Mouse (Mus musculus): ENCODE data around the gene Kmt2d. TPM values are rescaled to one million over a fixed set of nuclear protein-coding genes. Genes with fewer than 3 reads are reported as not detected.

The Kmt2d gene
- total RNA-seq, 4 experiments from 2014 or later: 61.7 to 114 (median 71.8) TPM

DNA sequence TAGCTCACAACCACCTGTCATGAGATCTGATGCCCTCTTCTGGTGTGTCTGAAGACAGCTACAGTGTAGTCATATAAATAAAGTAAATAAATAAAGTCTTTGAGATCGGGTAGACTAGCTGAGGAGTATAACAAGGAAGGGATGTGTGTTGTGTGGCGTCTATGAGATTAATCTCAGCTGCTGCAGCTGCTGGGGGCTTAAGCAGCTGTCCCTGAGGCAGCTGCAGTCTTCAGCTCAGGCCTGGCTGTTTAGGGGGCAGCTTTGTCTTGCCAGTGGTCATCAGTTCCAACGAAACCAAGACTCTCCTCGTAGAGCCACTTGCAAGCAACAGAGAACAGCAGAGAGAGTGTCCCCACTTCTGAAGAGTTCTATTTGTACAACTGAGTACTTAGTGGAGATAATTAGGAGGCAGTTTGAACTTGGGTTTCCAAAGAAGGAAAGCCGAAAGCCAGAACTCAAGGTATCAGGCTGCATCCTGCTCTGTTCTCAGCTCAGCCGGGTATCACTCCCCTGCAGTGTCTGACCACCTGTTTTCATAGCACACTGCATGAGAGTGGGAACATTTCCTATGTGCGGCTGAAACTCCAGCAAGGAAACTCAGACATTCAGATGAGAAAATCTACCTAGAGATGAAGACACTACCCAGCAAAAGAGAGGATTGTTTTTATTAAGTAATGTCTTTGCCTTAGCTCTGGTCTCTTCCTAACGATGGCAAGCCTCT lies 15.8 kb upstream of the Kmt2d start:
- DNase-seq: no peak

DNA sequence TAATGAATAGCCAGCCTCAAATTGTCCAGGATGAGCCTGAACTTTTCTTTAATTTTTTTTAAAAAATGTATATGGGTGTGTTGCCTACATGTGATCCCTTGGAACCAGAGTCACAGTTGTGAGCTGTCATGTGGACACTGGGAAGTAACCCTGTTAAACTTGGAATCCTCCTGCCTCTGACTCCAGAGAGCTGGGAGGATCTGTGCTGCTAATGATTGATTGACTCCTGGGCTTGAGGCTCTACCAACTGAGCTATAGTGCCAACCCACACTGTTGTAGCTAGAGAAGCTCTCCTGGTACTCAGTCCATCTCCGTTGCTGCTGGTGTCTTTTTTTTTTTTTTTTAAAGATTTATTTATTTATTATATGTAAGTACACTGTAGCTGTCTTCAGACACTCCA lies 13.1 kb upstream of the Kmt2d start:
- no peak for DNase-seq

DNA sequence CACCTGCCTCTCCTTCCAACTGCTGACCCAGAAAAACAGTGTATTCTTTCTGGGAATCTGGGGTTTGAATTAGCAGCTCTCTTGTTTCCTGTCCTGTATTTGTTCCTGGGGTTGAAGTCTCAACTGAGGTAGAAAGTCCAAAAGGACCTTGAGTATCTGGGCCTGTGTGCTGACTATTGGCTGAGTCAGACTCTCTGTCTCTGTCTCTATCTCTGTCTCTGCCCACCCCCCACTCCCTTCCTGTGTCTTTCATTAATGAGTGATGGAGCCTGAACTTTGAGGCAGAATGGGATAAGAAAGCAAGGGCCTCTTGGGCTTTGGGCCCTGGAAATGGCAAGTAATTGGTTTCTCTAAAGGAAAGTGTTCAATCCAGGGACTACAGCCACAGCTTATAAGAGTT lies 12.7 kb upstream of the Kmt2d start:
- no peak for DNase-seq

DNA sequence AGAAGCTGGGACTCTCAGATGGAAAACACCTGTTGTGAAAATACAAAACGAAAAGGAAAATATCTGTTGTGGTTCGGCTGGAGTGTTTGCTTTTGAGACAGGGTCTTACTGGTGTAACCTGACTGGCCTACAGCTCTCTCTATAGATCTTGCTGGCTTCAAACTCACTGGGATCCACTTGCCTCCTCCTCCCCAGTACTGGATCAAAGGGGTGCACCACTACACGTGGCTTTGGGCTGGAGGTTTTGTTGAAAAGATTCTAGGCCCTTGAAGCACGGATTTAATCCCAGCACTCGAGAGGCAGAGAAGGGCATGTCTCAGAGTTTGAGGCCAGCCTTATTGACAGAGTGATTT lies 10.6 kb upstream of the Kmt2d start:
- no peak for DNase-seq

DNA sequence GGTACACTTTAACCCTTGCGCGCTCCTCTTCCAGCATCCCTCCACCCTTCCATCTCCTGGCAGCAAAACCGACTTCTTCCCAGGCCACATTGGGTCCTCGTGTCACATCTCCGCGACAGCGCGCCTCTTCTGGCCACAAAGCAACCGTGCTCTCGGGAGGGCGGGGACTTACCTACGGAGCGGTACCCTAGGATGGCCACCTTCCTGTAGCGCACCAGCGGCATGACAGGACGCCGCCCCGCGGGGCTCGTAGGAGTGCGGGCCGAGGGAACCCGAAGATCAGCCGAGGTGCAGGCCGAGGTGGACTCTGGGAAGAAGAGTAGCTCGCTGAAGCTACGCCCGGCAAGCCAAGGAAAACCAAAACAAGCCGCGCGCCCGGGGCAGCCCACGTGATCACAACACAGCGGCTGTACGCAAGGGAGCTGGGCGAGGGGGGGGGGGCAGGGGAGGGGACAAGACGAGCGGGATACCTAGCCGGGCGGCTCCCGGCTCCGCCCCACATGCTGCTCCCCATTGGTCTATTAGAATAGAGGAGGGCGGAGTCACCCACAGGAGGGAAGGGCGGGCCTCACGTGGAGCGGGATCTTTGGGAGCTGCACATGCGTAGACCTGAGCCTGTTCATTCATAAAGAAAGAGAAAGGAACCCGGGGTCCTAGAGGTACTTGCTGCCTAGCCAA lies 10.1 kb upstream of the Kmt2d start:
- DNase-seq: peak; percentile 94

DNA sequence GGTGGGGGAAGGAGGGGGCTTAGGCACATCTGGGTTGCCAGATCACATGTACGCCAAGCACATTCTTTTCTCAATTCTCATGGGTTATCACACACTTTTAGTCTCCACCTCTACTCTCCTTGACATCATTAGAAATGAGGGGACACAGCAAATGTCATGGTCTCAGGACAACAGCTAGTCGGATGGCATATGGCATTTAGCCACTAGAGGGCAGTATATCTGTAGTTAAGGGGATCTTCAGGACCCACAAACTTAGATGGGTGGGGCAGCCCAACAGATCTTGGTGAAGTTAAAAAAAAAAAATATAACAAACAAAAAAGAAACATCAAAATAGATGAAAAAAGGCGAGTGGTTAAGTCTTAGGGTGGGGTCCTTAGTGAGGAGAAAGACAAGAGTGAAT lies 6.3 kb upstream of the Kmt2d start:
- no peak for DNase-seq

DNA sequence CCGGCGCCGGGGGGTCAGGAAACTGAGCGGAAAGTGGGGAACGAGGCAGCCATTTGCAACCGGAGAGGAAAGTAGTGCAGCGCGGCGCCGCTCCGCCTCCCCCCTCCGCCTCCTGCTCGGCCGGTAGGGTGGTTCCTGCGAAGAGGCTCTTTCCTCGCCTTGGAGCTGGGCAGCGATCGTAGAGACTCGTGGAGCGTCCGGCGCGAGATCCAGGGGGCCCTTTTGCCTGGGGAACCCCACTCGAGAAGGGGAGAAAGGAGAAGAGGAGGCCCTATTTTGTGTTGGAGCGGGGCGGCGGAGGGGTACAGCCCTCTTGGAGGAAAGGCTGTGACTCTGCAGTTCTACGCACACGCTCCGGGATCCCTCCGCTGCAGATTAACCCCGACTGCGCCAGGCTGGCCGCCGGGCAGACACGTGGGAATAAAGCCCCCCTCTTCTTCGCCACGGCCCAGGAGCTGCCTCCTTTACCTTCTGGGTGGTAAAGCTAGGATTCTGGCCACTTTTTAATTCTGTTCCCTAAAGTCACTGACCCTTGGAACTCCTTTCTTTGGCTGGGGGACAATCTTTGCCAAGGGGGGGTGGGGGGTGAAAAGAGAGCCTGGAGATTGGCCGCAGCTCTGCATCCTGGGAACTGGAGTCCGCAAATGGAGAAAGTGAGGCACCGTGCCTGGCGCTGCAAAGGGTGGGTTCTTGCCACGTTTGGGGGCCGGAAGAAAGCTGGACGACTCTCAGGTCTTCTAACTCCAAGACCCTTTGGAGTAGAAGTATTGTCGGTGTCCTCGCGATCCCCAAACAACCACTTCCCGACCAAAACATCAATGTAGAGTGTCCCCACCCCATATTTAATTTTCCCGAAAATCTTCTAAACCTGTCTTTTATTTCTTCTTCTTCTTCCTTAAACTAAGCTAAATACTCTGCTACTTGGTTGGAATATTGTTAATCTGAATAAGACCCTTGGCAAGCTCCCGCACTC lies 1.2 kb upstream of the Kmt2d start:
- DNase-seq: peak; percentile 89

DNA sequence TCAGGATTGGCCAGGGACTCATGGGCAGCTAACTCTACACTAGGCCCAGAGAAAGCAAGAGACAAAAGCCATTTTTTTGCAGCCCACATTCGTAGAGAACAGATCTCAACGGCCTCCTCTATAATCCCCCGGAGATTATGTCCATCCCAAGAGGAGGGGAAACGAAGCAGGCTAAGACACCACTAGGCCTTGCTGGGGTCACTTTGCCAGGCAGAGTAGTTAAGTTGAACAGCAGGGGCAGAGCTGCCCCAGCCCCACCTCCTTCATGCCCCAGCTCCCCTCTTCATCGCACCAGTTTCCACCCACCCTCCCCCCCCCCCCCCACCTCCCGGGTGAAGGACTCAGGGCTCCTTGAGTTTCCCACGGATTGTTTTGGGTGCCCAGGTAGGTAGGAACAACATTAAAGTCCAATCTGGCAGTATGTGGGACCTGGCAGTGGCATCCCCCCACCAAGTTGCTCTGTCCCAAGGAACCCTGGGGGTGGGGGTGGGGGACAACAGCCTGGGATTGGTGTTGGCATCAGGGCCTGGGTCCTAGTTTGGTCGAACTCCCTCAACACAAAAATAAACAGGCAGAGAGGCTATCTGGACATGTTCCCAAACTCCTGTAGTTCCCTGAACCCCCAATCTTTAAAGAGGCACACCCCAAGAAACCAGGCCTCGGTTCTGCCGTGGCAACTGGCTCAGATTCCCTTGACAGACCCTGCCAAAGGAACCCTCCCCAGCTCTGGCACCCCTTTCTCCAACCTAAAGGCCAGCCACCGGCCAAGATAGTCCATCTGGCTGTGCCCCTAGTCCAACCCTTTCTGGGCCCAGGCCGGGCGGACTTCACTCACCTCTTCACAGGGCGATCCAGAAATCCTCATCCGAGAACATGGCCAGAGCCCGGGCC lies 580 bp downstream of the Kmt2d start:
- no peak for DNase-seq

DNA sequence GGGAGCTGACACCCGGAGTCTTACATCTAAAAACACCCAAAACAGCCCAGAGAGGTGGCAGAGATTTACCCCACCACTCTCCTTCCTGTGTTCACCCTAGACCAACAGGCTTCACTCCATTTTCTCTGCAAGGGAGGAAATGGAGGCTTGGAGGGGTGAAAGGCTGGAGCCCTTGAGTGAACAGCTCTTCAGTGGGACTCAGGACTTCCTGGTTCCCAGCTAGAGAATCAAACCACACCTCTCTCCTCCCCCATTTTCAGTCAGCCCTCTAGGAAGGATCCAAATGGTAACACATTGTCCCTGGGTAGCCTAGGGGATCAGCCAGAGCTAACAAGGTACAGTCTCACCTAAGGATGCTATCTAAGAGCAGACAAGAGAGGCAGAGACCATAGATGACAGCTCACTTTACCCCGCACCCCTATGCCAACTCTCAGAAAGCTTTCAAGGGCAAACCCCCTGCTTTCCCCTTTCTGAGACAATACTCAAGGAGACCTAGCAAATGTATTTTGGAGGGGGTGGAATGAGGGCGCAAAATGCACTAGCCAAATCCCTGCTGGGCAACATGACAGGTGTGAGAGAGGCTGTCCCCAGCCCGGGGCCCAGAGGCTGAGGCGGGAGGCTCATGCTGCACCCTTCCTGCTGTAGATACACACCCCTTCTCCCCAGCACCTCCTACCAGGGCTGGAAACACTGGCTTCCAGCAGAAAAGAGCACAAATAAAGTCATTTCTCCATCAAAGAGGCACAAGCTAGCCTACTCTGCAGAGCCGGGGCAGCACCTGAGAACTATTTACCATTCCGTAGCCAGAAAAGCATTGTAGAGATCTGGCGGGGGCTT lies 1.4 kb downstream of the Kmt2d start:
- no peak for DNase-seq

DNA sequence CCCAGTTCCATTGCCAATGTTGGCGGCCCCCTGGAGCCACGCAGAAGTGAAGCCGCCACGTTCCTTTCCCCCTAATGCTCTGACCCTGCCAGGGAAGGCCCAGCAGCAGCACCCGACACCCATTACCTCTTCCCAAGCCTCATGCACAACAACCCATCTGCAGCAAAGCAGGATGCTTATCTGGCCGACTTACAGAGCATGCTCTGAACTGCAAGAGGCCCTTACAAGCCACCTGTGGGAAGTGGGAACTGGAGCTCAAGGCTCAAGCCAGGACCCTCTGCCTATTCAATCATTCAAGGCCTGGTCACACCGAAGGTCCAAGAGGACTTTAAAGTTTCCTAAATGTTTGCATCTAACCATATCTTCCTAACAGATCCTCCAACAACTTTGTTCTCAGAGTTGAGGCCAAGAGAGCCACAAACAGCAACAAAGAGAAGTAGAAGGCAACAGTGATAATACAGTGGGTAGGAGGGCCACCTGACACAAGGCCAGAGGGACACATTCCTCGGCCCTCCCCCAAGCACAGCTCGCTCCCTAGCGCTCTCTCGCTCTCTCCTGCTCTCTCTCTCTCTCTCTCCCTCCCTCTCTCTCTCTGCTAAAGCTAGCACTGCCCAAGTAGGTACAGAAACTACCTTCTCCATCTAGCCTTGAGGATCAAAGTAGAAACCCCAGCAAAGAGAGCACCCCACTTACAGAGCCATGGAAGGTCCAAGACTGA lies 2.5 kb downstream of the Kmt2d start:
- no peak for DNase-seq

DNA sequence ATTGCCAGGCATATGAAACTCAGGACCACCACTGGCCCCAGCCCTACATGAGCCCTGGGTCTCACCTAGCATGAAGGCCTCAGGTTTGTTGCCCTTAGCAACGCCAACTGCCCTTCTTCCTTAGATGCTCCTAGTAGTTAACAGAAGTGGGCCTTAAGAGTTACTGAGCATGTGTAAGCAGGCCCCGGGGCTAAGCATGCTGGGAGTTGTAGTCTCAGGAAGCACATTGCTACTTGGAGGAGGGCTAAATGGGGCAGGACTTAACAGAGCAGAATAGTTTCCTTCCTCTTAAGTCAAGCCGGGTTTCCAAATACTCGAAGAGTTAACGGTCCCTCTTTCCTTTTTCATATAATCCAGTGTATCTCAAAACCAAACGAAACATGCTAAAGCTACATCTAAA lies 3.7 kb downstream of the Kmt2d start:
- DNase-seq: no peak

DNA sequence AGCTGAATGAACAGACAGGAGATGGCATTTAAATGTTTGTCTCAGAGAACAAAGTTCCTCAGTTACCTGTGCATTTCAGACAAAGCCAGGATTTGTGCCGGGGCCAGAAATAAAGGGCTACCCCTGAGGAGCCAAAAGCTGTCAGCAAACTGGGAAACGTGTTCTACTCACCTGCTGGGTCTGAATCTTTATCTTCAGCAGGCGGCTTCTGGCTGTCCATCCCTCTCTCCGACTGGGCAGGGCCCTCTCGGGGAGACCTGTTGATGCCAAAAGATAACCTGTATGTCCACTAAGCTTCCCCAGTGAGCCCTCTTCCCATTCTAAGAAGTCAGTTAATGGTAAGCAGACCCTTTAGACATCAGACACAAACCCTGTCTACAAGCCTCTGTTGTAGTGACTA lies 4.5 kb downstream of the Kmt2d start:
- no peak for DNase-seq

DNA sequence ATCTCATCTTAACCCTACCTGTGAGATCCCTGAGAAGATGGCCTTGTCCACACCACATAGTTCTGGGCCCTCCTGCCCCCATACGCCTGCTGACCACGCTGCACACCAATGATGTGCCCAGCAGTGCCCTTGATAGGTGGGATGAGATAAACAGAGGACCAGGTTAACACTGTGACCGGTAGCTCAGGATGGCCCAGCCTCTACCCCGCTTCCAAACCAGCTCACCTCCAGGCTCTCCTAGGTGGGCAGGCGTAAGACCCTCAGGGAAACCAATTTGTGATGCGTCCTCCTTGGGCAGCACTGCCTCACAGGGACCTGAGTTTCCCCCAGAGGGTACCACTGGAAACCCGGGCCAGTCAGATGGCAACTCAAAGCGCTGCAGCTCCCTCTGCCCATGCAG lies 5.2 kb downstream of the Kmt2d start:
- DNase-seq: no peak

DNA sequence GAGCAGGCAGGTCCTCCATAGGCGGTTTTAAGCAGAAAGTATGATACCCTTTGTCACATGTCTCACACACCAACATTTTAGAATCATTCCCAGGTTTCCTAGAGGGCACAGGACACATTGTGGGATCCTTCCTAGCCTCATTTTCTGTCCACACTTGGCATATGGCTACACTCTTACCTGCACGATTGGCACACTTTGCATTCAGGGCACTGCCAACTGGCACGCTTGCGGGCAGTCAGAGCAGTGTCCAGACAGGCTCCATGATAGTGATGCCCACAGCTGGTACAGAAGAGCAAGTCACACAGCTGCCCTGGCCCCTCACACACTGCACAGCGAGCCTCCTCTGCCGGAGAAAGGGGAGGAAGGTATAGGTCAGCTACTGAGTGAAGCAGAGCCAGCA lies 6.1 kb downstream of the Kmt2d start:
- DNase-seq: no peak

DNA sequence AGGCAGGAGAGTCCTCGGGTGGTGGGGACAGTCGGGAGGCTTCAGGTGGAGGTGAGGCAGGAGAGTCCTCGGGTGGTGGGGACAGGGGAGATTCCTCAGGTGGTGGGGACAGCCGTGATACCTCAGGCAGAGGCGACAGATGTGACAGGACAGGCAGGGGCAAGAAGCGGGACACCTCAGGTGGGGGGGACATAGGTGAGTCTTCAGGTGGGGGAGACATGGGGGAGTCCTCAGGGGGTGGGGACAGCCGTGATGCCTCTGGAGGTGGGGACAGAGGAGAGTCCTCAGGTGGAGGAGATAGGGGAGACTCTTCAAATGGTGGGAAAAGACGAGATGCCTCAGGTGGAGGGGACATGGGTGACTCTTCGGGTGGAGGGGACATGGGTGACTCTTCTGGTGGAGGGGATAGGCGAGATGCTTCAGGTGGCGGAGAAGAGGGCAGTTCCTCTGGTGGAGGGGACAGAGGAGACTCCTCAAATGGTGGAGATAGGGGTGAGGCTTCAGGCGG lies 7.5 kb downstream of the Kmt2d start:
- DNase-seq: no peak

DNA sequence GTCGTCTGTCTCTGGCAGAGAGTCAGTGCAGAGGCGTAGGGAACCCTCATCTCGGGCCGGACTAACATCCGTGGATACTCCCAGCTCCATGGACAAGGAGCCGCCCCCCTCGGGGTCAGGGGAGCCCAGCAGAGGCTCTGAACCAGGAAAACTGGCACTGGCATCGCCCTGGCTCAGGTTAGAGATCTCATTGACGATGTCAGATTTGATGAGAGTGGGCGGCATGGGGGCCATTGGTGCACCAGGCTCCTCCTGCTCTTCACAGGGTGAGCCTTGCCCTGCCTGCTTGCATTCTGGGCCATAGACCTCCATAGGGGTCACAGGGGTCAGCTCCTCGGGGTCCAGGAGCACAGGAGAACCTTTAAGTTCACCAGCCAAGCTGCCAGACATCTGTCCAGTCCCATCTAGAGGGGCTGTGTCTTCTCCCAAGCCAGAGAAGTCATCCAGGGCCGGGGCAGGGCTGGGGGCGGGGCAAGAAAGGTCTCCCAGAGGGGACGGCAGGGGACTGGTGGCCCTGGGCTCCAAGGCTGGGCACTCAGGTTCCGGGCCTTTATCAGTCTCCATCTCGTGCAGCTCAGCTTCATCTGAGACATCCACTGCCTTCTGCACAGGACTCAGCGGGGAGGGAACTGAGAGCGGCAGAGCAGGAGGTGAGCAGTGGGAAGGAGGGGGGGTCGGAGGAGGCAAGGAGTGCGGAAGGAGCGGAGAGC lies 9.1 kb downstream of the Kmt2d start:
- no peak for DNase-seq

DNA sequence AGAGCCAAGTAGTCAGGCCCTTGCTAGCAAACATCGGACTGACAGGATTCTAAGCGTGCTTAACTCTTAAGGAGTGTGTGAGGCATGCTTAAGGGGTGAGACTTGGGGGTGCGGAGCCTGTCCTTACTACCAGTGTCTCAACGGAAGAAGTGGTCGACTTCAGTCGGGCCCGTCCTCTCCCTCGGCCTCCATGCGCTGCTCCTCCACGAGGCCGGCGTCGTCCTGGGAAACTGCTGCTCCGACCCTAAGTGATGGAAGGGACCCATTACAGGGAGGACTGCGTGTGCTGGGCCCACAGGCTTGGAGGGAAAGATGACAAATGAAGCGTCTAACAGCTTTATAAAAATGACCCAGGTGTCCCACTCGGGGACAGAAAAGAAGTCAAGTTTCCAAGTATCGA lies 10.1 kb downstream of the Kmt2d start:
- no peak for DNase-seq

DNA sequence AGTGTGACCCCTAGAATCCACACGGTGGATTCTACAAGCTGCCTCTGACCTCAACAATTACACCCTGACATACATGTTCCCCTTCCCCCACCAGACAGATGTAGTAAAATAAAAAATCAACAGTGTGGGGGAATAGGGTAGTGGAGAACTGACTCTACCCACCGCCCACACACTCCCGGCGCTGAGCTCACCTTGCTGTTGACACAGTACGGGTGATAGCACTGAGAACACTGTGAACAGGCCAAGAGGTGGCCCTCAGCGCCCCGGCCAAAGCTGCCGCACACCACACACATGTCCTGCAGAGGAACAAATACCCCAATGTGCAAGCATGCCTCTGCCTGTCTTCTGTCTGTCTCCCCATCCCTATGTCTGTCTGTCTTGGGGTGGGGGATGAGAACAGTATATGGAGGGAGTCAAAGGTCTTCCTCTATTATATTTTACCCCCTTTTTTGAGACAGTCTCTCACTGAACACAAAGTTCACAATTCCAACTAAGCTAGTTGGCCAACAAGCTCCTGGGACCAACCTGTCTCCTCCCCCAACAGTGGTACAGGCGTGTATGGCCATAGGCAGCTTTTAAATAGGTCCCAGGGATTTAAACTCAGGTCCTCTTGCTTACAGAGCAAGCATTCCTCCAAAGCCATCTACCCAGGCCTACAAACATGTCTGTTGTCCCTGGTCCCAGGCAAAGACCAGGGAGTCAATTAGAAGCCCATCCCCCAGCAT lies 11.5 kb downstream of the Kmt2d start:
- no peak for DNase-seq

DNA sequence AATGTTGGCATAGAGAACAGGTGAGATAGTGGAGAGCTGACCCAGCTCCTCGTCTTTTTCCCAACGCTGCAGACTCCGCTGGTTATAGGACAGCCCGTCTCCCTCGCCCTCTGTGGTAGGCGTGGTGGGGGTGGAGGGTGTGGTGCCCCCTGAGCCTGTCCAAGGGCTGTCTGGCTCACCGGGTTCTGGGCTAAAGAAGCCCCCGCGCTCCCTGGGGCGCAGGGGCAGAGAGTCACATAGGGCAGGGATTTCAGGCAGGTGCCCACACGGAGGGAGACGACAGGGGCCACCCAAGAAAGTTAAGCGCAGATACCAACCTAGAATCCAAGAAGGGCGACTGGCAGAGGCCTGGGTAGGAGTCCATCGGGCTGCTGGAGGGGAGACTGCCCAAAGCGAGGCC lies 16.8 kb downstream of the Kmt2d start:
- no peak for DNase-seq

All from adrenal gland, adult 8-10 months (tissue).